Mouse (Mus musculus) stomach, postnatal 0 days (tissue): ENCODE results near the gene Moxd1. TPM values are rescaled to one million over a fixed set of nuclear protein-coding genes. Genes with fewer than 3 reads are reported as not detected.
A peak's percentile ranks its signal among the peaks of the same experiment; 100 is the strongest.

Experiments
- ATAC-seq: fragments of 200-750 bp; cut with Nextera tagmentation; 2 replicates; pipeline ENCODE4 v1.8.0; 2017; ENCODE audit not compliant: low FRiP score, low TSS enrichment
- DNase-seq: peaks from one replicate; pipeline ENCODE4 v3.0.0-alpha.2; 2016; ENCODE audit warnings: low spot score
- H3K27ac ChIP-seq: fragments of 300-500 bp; sonication (generic); replicated peaks from 2 replicates; pipeline ENCODE4 v1.5.1; 2014; ENCODE audit warnings: mild to moderate bottlenecking, control low read depth
- H3K27me3 ChIP-seq: fragments of 300-500 bp; sonication (generic); 2 replicates; pipeline ENCODE4 v1.6.1; 2014; ENCODE audit warnings: low read length; ENCODE audit not compliant: control insufficient read depth, insufficient read depth
- H3K36me3 ChIP-seq: fragments of 300-500 bp; sonication (generic); 2 replicates; pipeline ENCODE4 v1.6.1; 2014; ENCODE audit warnings: low read length, mixed read lengths; ENCODE audit not compliant: control insufficient read depth, insufficient read depth
- H3K4me1 ChIP-seq: fragments of 300-500 bp; sonication (generic); replicated peaks from 2 replicates; pipeline ENCODE4 v1.6.1; 2014; ENCODE audit warnings: antibody characterized with exemption; ENCODE audit not compliant: control insufficient read depth, insufficient read depth
- H3K4me2 ChIP-seq: fragments of 300-500 bp; sonication (generic); replicated peaks from 2 replicates; pipeline ENCODE4 v1.6.1; 2014; ENCODE audit warnings: low read depth, mild to moderate bottlenecking, control low read depth, moderate library complexity
- H3K4me3 ChIP-seq: fragments of 300-500 bp; sonication (generic); 2 replicates; pipeline ENCODE4 v1.5.1; 2014; ENCODE audit warnings: low read depth, low read length, control low read depth
- H3K9ac ChIP-seq: fragments of 300-500 bp; sonication (generic); 2 replicates; pipeline ENCODE4 v1.6.1; 2014; ENCODE audit warnings: mild to moderate bottlenecking, low read length, control low read depth, mixed read lengths
- H3K9me3 ChIP-seq: fragments of 300-500 bp; sonication (generic); 2 replicates; pipeline ENCODE4 v1.6.1; 2016; ENCODE audit warnings: low read length; ENCODE audit not compliant: control insufficient read depth
- CTCF ChIP-seq: IDR thresholded peaks from 2 replicates; pipeline ENCODE4 v1.5.1; 2016; ENCODE audit warnings: antibody characterized with exemption, low read depth, mild to moderate bottlenecking, moderate library complexity
- EP300 ChIP-seq: optimal IDR thresholded peaks from 2 replicates; pipeline ENCODE3; 2016; ENCODE audit warnings: antibody characterized with exemption
- WGBS: fragments of 180-500 bp; shearing (Covaris S2); extraction: QIAGEN DNeasy Blood & Tissue Kit; methylation state at CpG from one replicate; pipeline ENCODE4 v1.1.7; 2014; 5-methylcytosine and 5-hydroxymethylcytosine counted together
- polyA plus RNA-seq: library from polyadenylated mRNA; unstranded; fragments of >200 nt; fragmentation: Nextera tagmentation; extraction: Ambion mirVana; gene quantifications from 2 replicates; pipeline ENCODE4 v1.2.1, GENCODE M21; 2015

Gene Moxd1
- polyA plus RNA-seq, 1 experiment from 2014 or later, result 3.5 TPM

DNA sequence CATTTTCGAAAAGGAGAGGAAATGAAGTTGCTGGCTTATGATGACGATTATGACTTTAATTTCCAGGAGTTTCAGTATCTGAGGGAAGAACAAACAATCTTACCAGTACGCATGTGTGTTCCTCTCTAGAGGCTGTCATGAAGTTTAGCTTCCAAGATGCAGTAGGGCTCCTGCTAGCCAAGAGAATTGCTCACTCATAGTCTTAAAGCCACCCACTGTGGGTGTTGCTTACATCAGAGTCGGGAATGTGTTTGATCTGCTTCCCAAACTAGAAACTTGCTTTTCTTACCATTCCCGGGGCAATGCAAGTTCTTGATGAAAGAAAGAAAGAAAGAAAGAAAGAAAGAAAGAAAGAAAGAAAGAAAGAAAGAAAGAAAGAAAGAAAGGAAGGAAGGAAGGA lies 59.3 kb downstream of the Moxd1 start:
- H3K4me2 ChIP-seq, result no peak overlapping the region
- 54% methylated on average over 5 of the region's 5 CpGs for WGBS
- no peaks in the 10 kb centered on the region for H3K9me3 ChIP-seq
- DNase-seq (no peak), ATAC-seq (no peak)
- H3K9ac ChIP-seq, result no peak overlapping the region
- H3K27ac ChIP-seq, result no peak overlapping the region
- TF ChIP-seq CTCF (no peak), EP300 (no peak)
- H3K4me1 ChIP-seq, result no peaks in the 10 kb centered on the region
- no peaks in the 10 kb centered on the region for H3K27me3 ChIP-seq
- no peak overlapping the region for H3K4me3 ChIP-seq
- H3K36me3 ChIP-seq, result no peaks in the 10 kb centered on the region

DNA sequence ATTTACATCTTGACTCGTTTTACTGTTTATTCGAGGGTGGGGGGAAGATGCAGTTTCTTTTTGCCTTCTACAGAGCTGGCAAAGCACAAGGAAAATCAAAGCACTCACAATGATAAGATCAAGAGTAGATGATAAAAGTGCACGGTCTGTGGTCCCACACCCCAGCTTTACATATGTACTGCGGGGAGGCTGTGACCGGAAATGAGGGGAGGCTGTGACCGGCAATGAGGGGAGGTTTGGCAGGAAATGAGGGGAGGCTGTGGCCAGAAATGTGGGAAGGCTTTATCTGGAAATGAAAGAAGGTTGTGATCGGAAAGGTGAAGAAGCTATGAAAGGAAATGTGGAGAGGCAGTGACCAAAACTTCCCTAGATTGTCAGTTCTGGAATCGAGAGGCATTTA lies 68.3 kb downstream of the Moxd1 start:
- H3K27me3 ChIP-seq, result no peaks in the 10 kb centered on the region
- no peak overlapping the region for H3K4me2 ChIP-seq
- DNase-seq, result no peak
- no peak overlapping the region for H3K27ac ChIP-seq
- TF ChIP-seq EP300, result no peak
- TF ChIP-seq CTCF, result no peak
- H3K9ac ChIP-seq, result no peak overlapping the region
- WGBS, result 68% methylated on average over 8 of the region's 8 CpGs
- H3K9me3 ChIP-seq, result no peaks in the 10 kb centered on the region
- no peaks in the 10 kb centered on the region for H3K4me1 ChIP-seq
- no peak overlapping the region for H3K4me3 ChIP-seq
- ATAC-seq, result no peak
- no peaks in the 10 kb centered on the region for H3K36me3 ChIP-seq

DNA sequence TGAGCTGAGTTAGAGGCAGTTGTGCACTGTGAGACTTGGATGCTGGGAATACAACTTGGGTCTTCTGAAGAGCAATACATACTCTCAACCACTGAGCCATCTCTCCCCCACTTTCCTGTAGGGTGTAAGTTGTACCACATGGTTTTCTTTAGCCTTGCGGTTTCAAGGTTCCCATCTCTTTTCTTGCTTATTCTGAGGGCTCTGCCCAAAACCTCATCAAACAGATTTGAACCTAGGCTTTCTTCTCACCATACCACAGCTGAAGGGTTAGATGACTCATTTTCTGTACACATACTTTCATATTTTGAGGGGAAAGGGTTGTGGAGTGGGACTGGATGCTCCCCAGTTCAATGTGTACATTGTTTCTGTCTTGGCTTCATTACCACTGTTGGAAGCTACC lies 69.4 kb downstream of the Moxd1 start:
- 100% methylated on average over 1 of the region's 1 CpGs for WGBS
- no peaks in the 10 kb centered on the region for H3K4me1 ChIP-seq

DNA sequence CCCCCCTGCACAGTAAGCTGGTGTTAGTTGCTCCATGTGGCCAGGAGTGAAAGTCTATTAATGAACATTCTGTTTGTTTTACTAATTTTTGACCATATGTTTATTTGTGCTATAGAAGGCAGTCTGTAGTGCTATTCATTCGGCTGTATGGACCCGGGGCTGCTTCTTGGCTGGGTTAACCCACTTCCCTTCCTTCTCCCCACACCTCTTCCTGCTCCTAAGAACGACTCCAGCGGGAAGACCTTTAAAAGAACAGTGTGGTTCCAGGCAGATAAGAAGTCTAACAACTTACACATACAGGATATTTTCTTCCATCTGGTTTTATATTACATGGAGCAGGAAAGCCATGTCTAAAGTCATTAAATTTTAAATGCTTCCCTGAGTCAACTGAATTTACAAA lies 73.3 kb downstream of the Moxd1 start:
- Histone ChIP-seq H3K4me1 (no peaks in the 10 kb centered on the region), H3K9ac (no peak overlapping the region), H3K4me3 (no peak overlapping the region), H3K4me2 (no peak overlapping the region), H3K36me3 (no peaks in the 10 kb centered on the region), H3K27ac (no peak overlapping the region), H3K27me3 (no peaks in the 10 kb centered on the region), H3K9me3 (no peaks in the 10 kb centered on the region)
- DNase-seq (no peak), ATAC-seq (no peak)
- 34% methylated on average over 4 of the region's 4 CpGs for WGBS
- TF ChIP-seq CTCF (no peak), EP300 (no peak)

More for the DNA sequence above, 69.4 kb downstream of the Moxd1 start:
- Histone ChIP-seq H3K27ac (no peak overlapping the region), H3K9me3 (no peaks in the 10 kb centered on the region), H3K9ac (no peak overlapping the region), H3K27me3 (no peaks in the 10 kb centered on the region), H3K36me3 (no peaks in the 10 kb centered on the region), H3K4me3 (no peak overlapping the region), H3K4me2 (no peak overlapping the region)
- DNase-seq (no peak), ATAC-seq (no peak)
- TF ChIP-seq CTCF, result no peak
- no peak for TF ChIP-seq EP300

DNA sequence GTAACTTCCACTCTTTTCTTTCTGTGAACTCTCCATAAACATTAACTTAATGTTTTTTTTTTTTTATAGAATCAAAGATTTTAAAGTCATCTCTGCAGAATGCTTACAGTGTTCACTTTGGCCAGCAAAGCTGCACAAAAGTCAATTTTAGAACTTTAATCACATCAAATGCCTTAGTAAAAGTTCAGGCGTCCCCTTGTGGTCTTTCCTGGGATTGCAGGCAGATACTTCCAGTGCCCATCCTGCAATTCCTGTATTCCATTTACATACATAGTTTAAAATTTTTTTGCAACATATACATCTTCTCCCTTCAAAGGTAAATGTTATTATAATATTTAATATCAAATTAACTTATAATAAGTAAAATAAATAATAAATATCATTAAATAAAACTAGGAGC lies 74.5 kb downstream of the Moxd1 start:
- TF ChIP-seq EP300 (no peak), CTCF (peak; percentile 92)
- Histone ChIP-seq H3K4me3 (no peak overlapping the region), H3K4me1 (no peaks in the 10 kb centered on the region), H3K9me3 (no peaks in the 10 kb centered on the region), H3K36me3 (no peaks in the 10 kb centered on the region), H3K27me3 (no peaks in the 10 kb centered on the region), H3K27ac (no peak overlapping the region), H3K9ac (no peak overlapping the region), H3K4me2 (no peak overlapping the region)
- WGBS, result 0% methylated on average over 1 of the region's 1 CpGs
- ATAC-seq, result no peak
- DNase-seq, result peak; percentile 64

DNA sequence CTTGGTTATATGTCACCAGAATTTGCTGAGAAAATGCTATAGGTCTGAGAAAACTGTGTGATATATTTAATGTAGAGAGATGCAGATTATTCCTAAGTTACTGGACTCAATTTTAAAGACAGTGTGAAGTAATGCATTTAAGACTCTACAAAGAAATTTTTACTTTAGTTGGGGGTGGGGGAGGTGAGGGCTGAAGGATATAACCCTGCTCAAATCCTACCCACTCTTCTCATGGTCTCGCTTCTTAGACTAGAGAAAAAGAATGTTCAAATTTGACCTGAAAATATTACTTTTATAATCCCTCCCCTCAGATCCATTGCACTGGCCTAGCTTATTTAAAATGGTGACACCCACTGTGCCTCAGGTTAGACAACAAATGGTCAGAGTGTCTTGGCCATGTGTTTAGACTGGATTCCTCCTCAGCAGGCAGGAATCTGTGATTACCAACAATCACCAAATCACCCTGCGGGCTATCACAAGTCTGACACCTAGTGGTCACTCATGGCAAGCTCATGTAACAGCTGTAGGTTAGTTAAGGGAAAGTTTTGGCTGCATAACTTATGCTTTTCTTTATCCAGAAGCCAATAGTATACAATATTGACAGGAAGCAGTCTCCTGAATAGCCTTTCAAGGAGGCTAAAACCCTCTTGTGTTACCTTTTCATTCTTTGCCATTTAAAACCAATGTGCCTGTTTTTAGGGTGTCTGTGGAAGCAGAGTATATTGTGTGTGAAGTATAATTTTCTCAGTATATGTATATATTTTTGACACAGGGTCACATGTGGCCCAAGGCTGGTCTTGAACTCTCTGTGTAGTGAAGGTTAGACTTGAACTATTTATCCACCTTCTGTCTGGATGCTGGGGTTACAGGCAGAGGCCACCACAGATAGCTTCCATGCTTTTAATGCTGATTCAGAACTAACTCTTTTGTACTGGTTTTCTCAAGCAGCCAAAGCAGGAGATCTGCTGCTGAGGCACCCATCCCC lies 75.2 kb downstream of the Moxd1 start:
- no peaks in the 10 kb centered on the region for H3K36me3 ChIP-seq
- H3K27me3 ChIP-seq, result no peaks in the 10 kb centered on the region
- H3K4me2 ChIP-seq, result no peak overlapping the region
- H3K4me1 ChIP-seq, result no peaks in the 10 kb centered on the region
- H3K27ac ChIP-seq, result no peak overlapping the region
- 47% methylated on average over 2 of the region's 2 CpGs for WGBS
- H3K9ac ChIP-seq, result no peak overlapping the region
- no peak overlapping the region for H3K4me3 ChIP-seq
- peak; percentile 48 for DNase-seq
- TF ChIP-seq CTCF (peak; percentile 96), EP300 (no peak)
- peak; percentile 71; the same call in 1 of the 2 replicates for ATAC-seq
- H3K9me3 ChIP-seq, result no peaks in the 10 kb centered on the region
